Mouse (Mus musculus): ENCODE results near the gene Bcdin3d. TPM values are rescaled to one million over a fixed set of nuclear protein-coding genes. Genes with fewer than 3 reads are reported as not detected.
"Not testable (repeated sequence)": the region's sequence is repeated elsewhere in the genome, so short reads cannot be mapped to it uniquely, and the experiment has no call there.

Gene Bcdin3d
- total and polyA plus RNA-seq, 3 experiments, result 7.8 to 31.3 (median 13.7) TPM

DNA sequence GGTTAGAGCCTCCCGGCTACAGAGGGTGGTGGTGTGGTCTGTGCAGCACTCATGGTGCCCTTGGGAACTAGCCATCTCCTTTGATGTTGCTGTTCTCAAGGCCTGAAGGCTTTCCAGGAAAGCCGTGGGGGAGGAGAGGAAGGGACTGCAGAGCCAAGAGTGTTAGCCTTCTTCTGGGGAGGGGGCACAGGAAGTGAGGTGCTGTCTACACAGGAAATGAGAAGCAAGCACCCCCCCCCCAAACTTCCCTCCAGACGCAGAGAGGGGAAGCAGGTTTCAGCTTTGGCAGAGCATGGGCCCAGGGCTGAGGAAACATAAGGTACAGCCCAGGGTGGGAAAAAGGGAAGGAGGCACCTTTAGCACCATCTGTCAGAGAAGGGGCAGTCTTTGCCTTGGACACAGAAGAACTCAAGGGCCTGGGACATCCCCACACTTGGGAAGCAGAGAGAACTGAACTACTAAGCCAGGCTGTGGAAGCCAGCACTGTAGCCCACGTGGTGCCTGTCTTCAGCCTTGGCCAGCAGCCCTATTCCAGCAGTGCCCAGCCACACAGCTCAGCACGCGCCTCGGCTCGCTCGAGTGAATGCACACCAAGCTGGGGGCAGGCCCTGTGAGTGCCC is 25.3 kb downstream of the Bcdin3d start:
- no peak for TF ChIP-seq USF2 (IDR thresholded peaks at IDR 0.05; ENCODE audit: borderline replicate concordance in 1 of 2, insufficient read depth in 1 of 2, low read depth in 1 of 2, low read length in 2 of 2)
- 0 out of 4 replicates have a peak, but pooled peaks of 1 of the 2 experiments have one; percentile 4 for TF ChIP-seq EP300 (IDR thresholded peaks at IDR 0.05; ENCODE audit: low read depth in 1 of 2, low read length in 2 of 2)
- peak; percentile 83 for TF ChIP-seq MXI1 (IDR thresholded peaks at IDR 0.05; ENCODE audit: low read depth, low read length)
- no peak for TF ChIP-seq ETS1 (IDR thresholded peaks at IDR 0.05; ENCODE audit: low read depth, low read length)
- TF ChIP-seq HCFC1 (IDR thresholded peaks at IDR 0.05; ENCODE audit: low read depth, low read length), result no peak
- peak; percentile 72 for TF ChIP-seq USF1 (IDR thresholded peaks at IDR 0.05; ENCODE audit: low read depth, low read length)
- no peak for TF ChIP-seq ZKSCAN1 (IDR thresholded peaks at IDR 0.05; ENCODE audit: low read depth, low read length)
- TF ChIP-seq MAX (IDR thresholded peaks at IDR 0.05; ENCODE audit: low read length), result peak; percentile 52; the same call in 1 of the 2 replicates
- 0 out of 4 replicates have a peak, but pooled peaks of 1 of the 2 experiments have one; percentile 12 for TF ChIP-seq POLR2A (IDR thresholded peaks at IDR 0.05; ENCODE audit: control insufficient read depth in 1 of 2, insufficient read depth in 1 of 2, low read depth in 1 of 2, low read length in 2 of 2, poor library complexity in 1 of 2)
- 0 out of 2 replicates have a peak, but pooled peaks have one; percentile 62 for TF ChIP-seq UBTF (IDR thresholded peaks at IDR 0.05; ENCODE audit: borderline replicate concordance, insufficient read depth, low read depth, low read length)
- no peak for TF ChIP-seq CTCF (IDR thresholded peaks at IDR 0.05 in 2 of 3, conservative IDR thresholded peaks at IDR 0.05 in 1 of 3; ENCODE audit: control insufficient read depth in 1 of 3, insufficient read depth in 1 of 3, low read depth in 2 of 3, low read length in 3 of 3, poor library complexity in 1 of 3, severe bottlenecking in 1 of 3)
- H3K9ac ChIP-seq (ENCODE audit: control insufficient read depth, low read depth, low read length, poor library complexity, severe bottlenecking), result peak overlapping the region; percentile 42
- H3K9me3 ChIP-seq (replicated peaks; ENCODE audit: insufficient read depth, low read length), result no peaks in the 10 kb centered on the region
- H3K27me3 ChIP-seq (ENCODE audit: control insufficient read depth in 1 of 2, insufficient read depth in 2 of 2, low read length in 2 of 2), result no peaks in the 10 kb centered on the region
- no peaks in the 10 kb centered on the region for H3K79me2 ChIP-seq (ENCODE audit: control insufficient read depth, insufficient read depth, low read length, poor library complexity)
- peak overlapping the region; percentile 76 for H3K27ac ChIP-seq (ENCODE audit: control insufficient read depth, low read depth, low read length)
- H3K36me3 ChIP-seq (ENCODE audit: control insufficient read depth in 1 of 2, insufficient read depth in 2 of 2, low read length in 2 of 2), result peaks cover 0 to 20% of the 10 kb centered on the region in 2 experiments; a peak in 2 of 4 replicates
- H3K4me1 ChIP-seq (ENCODE audit: control insufficient read depth in 1 of 2, insufficient read depth in 2 of 2, low read length in 2 of 2), result peaks cover 3 to 27% of the 10 kb centered on the region in 2 experiments; a peak in 2 of 4 replicates
- H3K4me3 ChIP-seq (ENCODE audit: control insufficient read depth in 1 of 2, insufficient read depth in 1 of 2, low read depth in 2 of 2, low read length in 2 of 2), result peak overlapping the region; percentile 4 to 17; a peak in 3 of 4 replicates
- no peak for DNase-seq (ENCODE audit: low read depth, low spot score)

DNA sequence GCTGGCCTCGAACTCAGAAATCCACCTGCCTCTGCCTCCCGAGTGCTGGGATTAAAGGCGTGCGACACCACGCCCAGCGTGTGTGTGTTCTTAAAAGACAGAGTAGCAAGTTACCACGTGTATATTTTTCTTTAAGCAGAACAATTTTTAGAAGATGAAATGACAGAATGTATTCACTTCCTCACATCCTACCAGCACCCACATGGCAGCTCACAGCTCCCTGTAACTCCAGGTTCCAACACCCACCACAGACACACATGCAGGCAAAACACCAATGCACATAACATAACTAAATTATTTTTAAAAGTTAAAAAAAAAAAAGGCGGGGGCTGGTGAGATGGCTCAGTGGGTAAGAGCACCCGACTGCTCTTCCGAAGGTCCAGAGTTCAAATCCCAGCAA is 28.4 kb downstream of the Bcdin3d start:
- H3K4me3 ChIP-seq (ENCODE audit: control insufficient read depth in 1 of 2, insufficient read depth in 1 of 2, low read depth in 2 of 2, low read length in 2 of 2); H3K9me3 ChIP-seq (replicated peaks; ENCODE audit: insufficient read depth, low read length); DNase-seq (ENCODE audit: low read depth, low spot score); H3K27me3 ChIP-seq (ENCODE audit: control insufficient read depth in 1 of 2, insufficient read depth in 2 of 2, low read length in 2 of 2); H3K79me2 ChIP-seq (ENCODE audit: control insufficient read depth, insufficient read depth, low read length, poor library complexity); H3K27ac ChIP-seq (ENCODE audit: control insufficient read depth, low read depth, low read length); H3K9ac ChIP-seq (ENCODE audit: control insufficient read depth, low read depth, low read length, poor library complexity, severe bottlenecking): not testable (repeated sequence)
- Histone ChIP-seq H3K4me1 (ENCODE audit: control insufficient read depth in 1 of 2, insufficient read depth in 2 of 2, low read length in 2 of 2) (peaks cover 3 to 22% of the 10 kb centered on the region in 2 experiments; a peak in 2 of 4 replicates), H3K36me3 (ENCODE audit: control insufficient read depth in 1 of 2, insufficient read depth in 2 of 2, low read length in 2 of 2) (peaks cover 0 to 17% of the 10 kb centered on the region in 2 experiments; a peak in 2 of 4 replicates)

DNA sequence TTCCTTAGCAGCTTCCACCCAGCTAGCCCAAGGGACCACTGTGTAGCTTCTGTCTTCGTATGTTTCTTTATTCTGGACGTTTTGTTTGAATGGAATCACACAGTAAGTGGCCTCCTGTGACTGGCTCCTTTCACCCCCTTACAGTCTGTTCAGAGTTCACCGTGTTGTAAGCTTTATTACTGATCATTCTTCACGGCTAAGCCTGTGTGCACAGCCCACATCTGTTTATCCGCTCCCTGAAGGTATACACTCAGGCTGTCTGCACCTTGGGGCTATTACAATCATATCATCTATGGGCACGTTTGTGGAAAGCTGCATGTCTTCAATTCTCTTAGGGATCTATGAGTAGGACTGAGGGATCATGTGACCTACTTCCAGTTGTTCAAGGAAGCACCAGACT is 29.0 kb downstream of the Bcdin3d start:
- no peak overlapping the region for H3K27ac ChIP-seq (ENCODE audit: control insufficient read depth, low read depth, low read length)
- H3K4me1 ChIP-seq (ENCODE audit: control insufficient read depth in 1 of 2, insufficient read depth in 2 of 2, low read length in 2 of 2), result peaks cover 3 to 17% of the 10 kb centered on the region in 2 experiments; a peak in 2 of 4 replicates
- no peaks in the 10 kb centered on the region for H3K9me3 ChIP-seq (replicated peaks; ENCODE audit: insufficient read depth, low read length)
- peaks cover 0 to 14% of the 10 kb centered on the region in 2 experiments; a peak in 2 of 4 replicates for H3K36me3 ChIP-seq (ENCODE audit: control insufficient read depth in 1 of 2, insufficient read depth in 2 of 2, low read length in 2 of 2)
- TF ChIP-seq MAFK (IDR thresholded peaks at IDR 0.05; ENCODE audit: borderline replicate concordance, low read depth, low read length) (no peak), ZNF384 (IDR thresholded peaks at IDR 0.05; ENCODE audit: low read depth, low read length) (no peak), GABPA (IDR thresholded peaks at IDR 0.05; ENCODE audit: low read depth, low read length) (no peak), ELF1 (IDR thresholded peaks at IDR 0.05; ENCODE audit: low read depth, low read length) (no peak), SIN3A (IDR thresholded peaks at IDR 0.05; ENCODE audit: low read length) (no peak), SMC3 (IDR thresholded peaks at IDR 0.05; ENCODE audit: low read depth, low read length) (no peak), CHD1 (IDR thresholded peaks at IDR 0.05; ENCODE audit: low read depth, low read length) (no peak), USF1 (IDR thresholded peaks at IDR 0.05; ENCODE audit: low read depth, low read length) (peak; percentile 26; the same call in 1 of the 2 replicates)
- H3K4me3 ChIP-seq (ENCODE audit: control insufficient read depth in 1 of 2, insufficient read depth in 1 of 2, low read depth in 2 of 2, low read length in 2 of 2), result no peak overlapping the region
- no peaks in the 10 kb centered on the region for H3K79me2 ChIP-seq (ENCODE audit: control insufficient read depth, insufficient read depth, low read length, poor library complexity)
- H3K9ac ChIP-seq (ENCODE audit: control insufficient read depth, low read depth, low read length, poor library complexity, severe bottlenecking), result no peak overlapping the region
- DNase-seq (ENCODE audit: low read depth, low spot score), result no peak
- no peaks in the 10 kb centered on the region for H3K27me3 ChIP-seq (ENCODE audit: control insufficient read depth in 1 of 2, insufficient read depth in 2 of 2, low read length in 2 of 2)
